Mouse (Mus musculus): ENCODE data around the gene Tmem79.
"Not testable (repeated sequence)": the region's sequence is repeated elsewhere in the genome, so short reads cannot be mapped to it uniquely, and the experiment has no call there.

- not testable (repeated sequence) for TF ChIP-seq CTCF (IDR thresholded peaks at IDR 0.05; ENCODE audit: borderline replicate concordance, control insufficient read depth, extremely low read depth, insufficient read depth, low read length, poor library complexity); POLR2A (IDR thresholded peaks at IDR 0.05; ENCODE audit: control insufficient read depth, extremely low read depth, insufficient read depth, low read length, poor library complexity)
Observed at GRCm38 (mm10) chr3:88288133-88288713, 47.7 kb downstream of the Tmem79 start.
